Mouse (Mus musculus) kidney, adult 2 months (tissue): ENCODE results near the gene Cdh24. TPM values are rescaled to one million over a fixed set of nuclear protein-coding genes. Genes with fewer than 3 reads are reported as not detected.

ENCODE experiments used
- DNase-seq: peaks from one replicate; pipeline ENCODE4 v3.0.0; 2021
- H3K27ac ChIP-seq: fragments of 200-500 bp; 2 replicates; pipeline ENCODE4 v1.5.1; 2012; ENCODE audit warnings: low read depth, low read length, control low read depth, inconsistent platforms; ENCODE audit not compliant: insufficient read depth
- H3K27me3 ChIP-seq: fragments of 200-500 bp; replicated peaks from 2 replicates; pipeline ENCODE4 v1.6.1; 2012; ENCODE audit warnings: mild to moderate bottlenecking, moderate library complexity, low read length, inconsistent platforms; ENCODE audit not compliant: control insufficient read depth, insufficient read depth
- H3K36me3 ChIP-seq: fragments of 200-500 bp; 2 replicates; pipeline ENCODE4 v1.6.1; 2012; ENCODE audit warnings: mild to moderate bottlenecking, moderate library complexity, low read length, inconsistent platforms; ENCODE audit not compliant: control insufficient read depth, insufficient read depth
- H3K4me1 ChIP-seq: fragments of 200-500 bp; 2 replicates; pipeline ENCODE4 v1.6.1; 2011; ENCODE audit warnings: low read length; ENCODE audit not compliant: control insufficient read depth, insufficient read depth
- H3K4me3 ChIP-seq: fragments of 200-500 bp; 2 replicates; pipeline ENCODE4 v1.5.1; 2011; ENCODE audit warnings: mild to moderate bottlenecking, low read depth, low read length, control low read depth; ENCODE audit not compliant: insufficient read depth
- CTCF ChIP-seq: fragments of 200-500 bp; conservative IDR thresholded peaks from 2 replicates; pipeline ENCODE4 v1.5.1; 2011; ENCODE audit warnings: low read depth, mild to moderate bottlenecking, control low read depth, low read length, moderate library complexity, mixed read lengths; ENCODE audit not compliant: insufficient read depth, insufficient read length
- POLR2A ChIP-seq: fragments of 200-500 bp; IDR thresholded peaks from one replicate; pipeline ENCODE4 v1.6.1; 2011; ENCODE audit warnings: low read depth, low read length, control low read depth
- WGBS: fragments of 180-500 bp; shearing (Covaris S2); methylation state at CpG from one replicate; pipeline ENCODE4 v1.1.7; 2018; 5-methylcytosine and 5-hydroxymethylcytosine counted together
- polyA plus RNA-seq: library from polyadenylated mRNA; depleted of rRNA; stranded (reverse); fragments of >200 nt; gene quantifications from 2 replicates; pipeline ENCODE4 v1.2.3, GENCODE M21; 2012

Gene Cdh24
- polyA plus RNA-seq, 1 experiment: 1.2 TPM

- no peak overlapping the region for H3K4me3 ChIP-seq
- H3K36me3 ChIP-seq: peaks cover 10% of the 10 kb centered on the region
- H3K27me3 ChIP-seq: no peaks in the 10 kb centered on the region
- H3K27ac ChIP-seq: no peak overlapping the region
- no peak for DNase-seq
- no peak for TF ChIP-seq POLR2A
- TF ChIP-seq CTCF: no peak
- WGBS: 86% methylated on average over 25 of the region's 25 CpGs
- H3K4me1 ChIP-seq: no peaks in the 10 kb centered on the region
Observed at GRCm38 (mm10) chr14:54642224-54642944, 1.2 kb upstream of the Cdh24 start.

- Histone ChIP-seq H3K4me3 (peak within 1 kb of the TSS; percentile 67), H3K36me3 (peaks cover 8% of the 10 kb centered on the region), H3K4me1 (no peaks in the 10 kb centered on the region), H3K27me3 (no peaks in the 10 kb centered on the region), H3K27ac (no peak within 1 kb of the TSS)
- no peak for TF ChIP-seq CTCF
- TF ChIP-seq POLR2A: no peak
- WGBS: 1% methylated on average over 27 of the region's 28 CpGs
- DNase-seq: no peak
Observed at GRCm38 (mm10) chr14:54640946-54641304, 239 bp downstream of the Cdh24 start, which contains the start of gene Gm17606. Gene Gm17606 (plus strand): TSS chr14:54640952.

GRCm38 (mm10) chr14:54640121-54640520 is 1.0 kb downstream of the Cdh24 start:
- H3K4me3 ChIP-seq: no peak overlapping the region
- H3K4me1 ChIP-seq: no peaks in the 10 kb centered on the region
- 70% methylated on average over 4 of the region's 4 CpGs for WGBS
- no peaks in the 10 kb centered on the region for H3K27me3 ChIP-seq
- no peak for DNase-seq
- H3K27ac ChIP-seq: no peak overlapping the region
- peaks cover 8% of the 10 kb centered on the region for H3K36me3 ChIP-seq
- TF ChIP-seq CTCF (no peak), POLR2A (no peak)

- H3K36me3 ChIP-seq: no peaks in the 10 kb centered on the region
- 66% methylated on average over 5 of the region's 5 CpGs for WGBS
- H3K27me3 ChIP-seq: no peaks in the 10 kb centered on the region
- H3K4me3 ChIP-seq: no peak overlapping the region
- H3K4me1 ChIP-seq: no peaks in the 10 kb centered on the region
- H3K27ac ChIP-seq: no peak overlapping the region
- no peak for DNase-seq
- TF ChIP-seq CTCF: no peak
- no peak for TF ChIP-seq POLR2A
Observed at GRCm38 (mm10) chr14:54638210-54638609, 3.0 kb downstream of the Cdh24 start.

DNA sequence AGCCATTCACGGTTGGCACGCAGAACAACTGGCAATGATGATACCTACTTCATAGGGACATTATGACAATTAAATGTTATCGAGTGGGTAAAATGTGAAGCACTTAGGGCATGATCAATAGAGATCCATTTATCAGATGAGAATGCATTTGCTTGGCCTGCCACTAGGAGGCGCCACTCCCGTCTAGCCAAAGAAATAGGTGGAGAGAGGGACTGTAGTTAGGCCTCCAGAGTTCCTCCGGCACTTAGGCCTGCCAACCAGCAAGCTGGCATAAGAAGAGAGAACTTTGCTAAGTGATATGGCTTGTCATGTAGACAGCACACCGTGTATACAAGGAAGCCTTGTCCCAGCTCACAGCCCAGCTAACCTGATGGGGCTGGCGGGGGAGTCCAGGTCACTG is 4.2 kb downstream of the Cdh24 start:
- TF ChIP-seq POLR2A (no peak), CTCF (peak; percentile 88)
- 57% methylated on average over 8 of the region's 8 CpGs for WGBS

GRCm38 (mm10) chr14:54634182-54634581 is 7.0 kb downstream of the Cdh24 start:
- H3K36me3 ChIP-seq: no peaks in the 10 kb centered on the region

More for the DNA sequence above, 4.2 kb downstream of the Cdh24 start:
- no peaks in the 10 kb centered on the region for H3K4me1 ChIP-seq
- no peaks in the 10 kb centered on the region for H3K27me3 ChIP-seq
- no peak overlapping the region for H3K4me3 ChIP-seq
- H3K36me3 ChIP-seq: no peaks in the 10 kb centered on the region
- DNase-seq: peak; percentile 55
- no peak overlapping the region for H3K27ac ChIP-seq

DNA sequence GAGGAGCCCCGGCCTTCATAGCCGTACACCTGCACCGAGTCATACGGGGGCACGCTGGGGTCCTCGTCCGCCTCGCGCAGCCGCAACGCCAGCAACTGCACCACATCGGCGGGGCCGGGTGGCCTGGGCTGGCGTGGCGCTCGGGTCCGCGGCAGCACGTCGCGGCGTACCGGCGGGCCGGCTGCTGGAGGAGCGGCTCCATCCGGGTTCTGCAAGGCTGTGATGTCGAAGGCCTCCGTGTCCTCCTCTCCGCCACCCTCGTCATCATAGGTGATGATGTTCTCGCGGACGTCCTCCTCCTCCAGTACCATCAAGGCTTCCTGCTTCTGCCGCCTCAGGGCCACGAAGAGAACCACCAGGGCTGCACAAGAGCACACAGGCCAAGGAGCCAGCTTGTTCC is 8.9 kb downstream of the Cdh24 start:
- no peak overlapping the region for H3K4me3 ChIP-seq
- no peaks in the 10 kb centered on the region for H3K4me1 ChIP-seq
- DNase-seq: no peak
- H3K36me3 ChIP-seq: no peaks in the 10 kb centered on the region
- H3K27ac ChIP-seq: no peak overlapping the region
- no peaks in the 10 kb centered on the region for H3K27me3 ChIP-seq
- TF ChIP-seq CTCF (no peak), POLR2A (no peak)
- 96% methylated on average over 37 of the region's 37 CpGs for WGBS

More at GRCm38 (mm10) chr14:54634182-54634581, 7.0 kb downstream of the Cdh24 start:
- WGBS: 61% methylated on average over 4 of the region's 4 CpGs
- TF ChIP-seq POLR2A: no peak
- no peak; the same call in 1 of the 2 replicates for TF ChIP-seq CTCF
- Histone ChIP-seq H3K27ac (no peak overlapping the region), H3K4me1 (no peaks in the 10 kb centered on the region), H3K27me3 (no peaks in the 10 kb centered on the region), H3K4me3 (no peak overlapping the region)
- DNase-seq: no peak
